Mouse (Mus musculus): ENCODE data around the gene Ptprf.

DNA sequence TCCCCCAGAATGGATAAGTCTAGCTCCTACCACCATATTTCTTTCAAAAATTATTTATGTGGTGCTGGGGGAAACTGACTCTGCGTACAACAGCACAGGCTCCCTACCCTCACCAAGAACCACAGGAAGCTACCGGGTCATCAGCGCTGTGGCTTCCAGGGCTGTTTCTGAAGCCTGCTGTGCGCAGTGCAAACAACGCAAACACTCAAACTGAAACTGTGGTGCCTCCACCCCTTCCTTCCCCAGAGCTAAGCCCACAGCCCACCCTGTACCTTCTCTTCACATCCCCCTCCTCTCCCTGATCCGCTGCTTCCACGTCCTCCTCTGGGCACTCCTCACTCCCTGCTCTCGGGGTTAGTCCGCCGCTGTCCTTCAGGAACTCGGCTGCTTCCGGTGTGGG is 129.1 kb downstream of the Ptprf start:
- no peak for TF ChIP-seq POLR2A (IDR thresholded peaks at IDR 0.05; ENCODE audit: insufficient read depth, low read depth, low read length)
- no peak for TF ChIP-seq CTCF (IDR thresholded peaks at IDR 0.05)

All from heart, adult 2 months (tissue).